Mouse (Mus musculus): Measurements from ENCODE around the gene Ttc28. TPM values are rescaled to one million over a fixed set of nuclear protein-coding genes. Genes with fewer than 3 reads are reported as not detected.

The Ttc28 gene
- polyA plus RNA-seq, 1 experiment, result 7.4 TPM

DNA sequence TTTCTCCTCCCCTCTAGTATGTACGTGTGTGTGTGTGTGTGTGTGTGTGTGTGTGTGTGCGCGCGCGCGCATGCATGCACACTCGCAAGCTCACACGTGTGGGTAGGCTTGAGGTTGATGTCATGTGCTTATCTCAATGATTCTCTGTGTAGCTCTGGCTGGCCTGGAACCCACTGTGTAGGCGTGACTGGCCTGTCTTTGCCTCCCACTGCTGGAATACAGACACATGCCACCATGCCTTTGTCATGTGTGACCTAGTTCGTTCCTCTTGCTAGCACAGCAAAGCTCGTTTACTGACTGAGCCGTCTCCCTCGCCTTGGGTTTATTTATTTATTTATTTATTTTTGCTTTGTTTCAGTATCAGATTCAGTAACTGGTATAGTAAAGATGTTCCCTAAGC is 145.0 kb downstream of the Ttc28 start:
- no peak overlapping the region for H3K27ac ChIP-seq (ENCODE audit: control insufficient read depth, insufficient read depth, low read depth, low read length, poor library complexity)
- TF ChIP-seq POLR2A (IDR thresholded peaks at IDR 0.05; ENCODE audit: borderline replicate concordance, control insufficient read depth, low read depth, low read length) (no peak), CTCF (IDR thresholded peaks at IDR 0.05; ENCODE audit: control insufficient read depth, insufficient read depth, low read length) (no peak)
- H3K4me3 ChIP-seq (replicated peaks; ENCODE audit: control insufficient read depth, low read depth, low read length), result no peak overlapping the region
- WGBS, result 85% methylated on average over 13 of the region's 13 CpGs
- no peaks in the 10 kb centered on the region for H3K4me1 ChIP-seq (ENCODE audit: control insufficient read depth, insufficient read depth, low read length)

DNA sequence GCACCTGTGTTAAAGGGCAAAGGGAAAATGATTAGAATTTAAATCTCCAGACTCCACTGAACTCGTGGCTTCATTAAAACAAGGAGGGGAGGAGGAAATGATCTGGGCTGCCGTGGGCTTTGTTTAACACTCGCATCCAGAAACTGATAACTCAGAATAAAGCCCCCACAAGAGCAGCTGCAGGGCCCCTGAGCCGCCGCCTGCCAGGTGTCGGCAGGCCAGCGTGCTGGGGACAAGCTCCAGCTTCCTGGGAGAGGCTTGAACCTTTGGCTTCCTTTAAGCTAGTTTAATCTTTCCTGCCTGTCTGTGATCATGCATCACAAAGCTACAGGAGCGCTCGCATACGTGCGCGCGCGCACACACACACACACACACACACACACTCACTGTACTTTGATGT is 145.9 kb downstream of the Ttc28 start:
- Histone ChIP-seq H3K27ac (ENCODE audit: control insufficient read depth, insufficient read depth, low read depth, low read length, poor library complexity) (no peak overlapping the region), H3K4me3 (replicated peaks; ENCODE audit: control insufficient read depth, low read depth, low read length) (no peak overlapping the region), H3K4me1 (ENCODE audit: control insufficient read depth, insufficient read depth, low read length) (no peaks in the 10 kb centered on the region)
- no peak for TF ChIP-seq CTCF (IDR thresholded peaks at IDR 0.05; ENCODE audit: control insufficient read depth, insufficient read depth, low read length)
- no peak for TF ChIP-seq POLR2A (IDR thresholded peaks at IDR 0.05; ENCODE audit: borderline replicate concordance, control insufficient read depth, low read depth, low read length)
- WGBS, result 71% methylated on average over 14 of the region's 14 CpGs

DNA sequence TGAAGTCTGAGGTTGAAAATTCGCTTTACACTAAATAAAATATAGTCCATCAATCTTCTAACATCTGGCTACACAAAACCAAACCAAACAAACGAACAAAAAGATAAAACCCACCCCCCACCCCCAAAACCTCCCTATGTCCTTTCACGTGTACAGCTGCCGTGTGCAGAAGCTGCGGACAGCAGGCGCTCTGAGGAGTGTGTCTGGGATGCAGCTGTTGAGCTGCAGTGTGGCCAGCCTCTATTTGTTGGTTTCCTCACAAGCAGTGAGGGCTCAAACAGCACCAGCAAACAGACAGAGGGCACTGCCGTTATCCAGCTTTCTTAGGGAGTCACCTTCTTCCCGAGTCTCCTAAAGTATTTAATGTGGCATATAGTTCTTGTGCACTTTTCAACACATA is 146.6 kb downstream of the Ttc28 start:
- Histone ChIP-seq H3K4me1 (ENCODE audit: control insufficient read depth, insufficient read depth, low read length) (no peaks in the 10 kb centered on the region), H3K27ac (ENCODE audit: control insufficient read depth, insufficient read depth, low read depth, low read length, poor library complexity) (no peak overlapping the region), H3K4me3 (replicated peaks; ENCODE audit: control insufficient read depth, low read depth, low read length) (no peak overlapping the region)
- 75% methylated on average over 8 of the region's 8 CpGs for WGBS
- TF ChIP-seq CTCF (IDR thresholded peaks at IDR 0.05; ENCODE audit: control insufficient read depth, insufficient read depth, low read length) (no peak), POLR2A (IDR thresholded peaks at IDR 0.05; ENCODE audit: borderline replicate concordance, control insufficient read depth, low read depth, low read length) (no peak)

DNA sequence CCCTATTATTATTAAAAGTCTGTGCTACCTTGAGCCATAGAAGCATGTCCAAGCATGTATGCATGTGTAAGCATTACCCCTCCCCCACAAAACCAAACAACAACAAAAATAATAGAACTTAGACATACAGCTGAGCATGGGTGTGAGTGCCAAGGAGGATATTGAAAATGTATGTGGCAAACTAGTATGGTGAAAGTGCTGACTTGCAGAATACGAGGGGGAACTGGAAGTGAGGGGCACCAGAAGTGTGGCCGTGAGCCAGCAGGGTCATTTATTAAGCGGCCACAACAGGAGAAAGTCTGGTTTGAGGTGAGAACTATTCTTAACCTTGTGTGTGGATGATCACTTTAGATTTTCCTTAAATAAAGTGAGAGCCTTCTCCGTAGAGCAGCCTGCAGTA is 148.7 kb downstream of the Ttc28 start:
- no peak overlapping the region for H3K4me3 ChIP-seq (replicated peaks; ENCODE audit: control insufficient read depth, low read depth, low read length)
- no peak for TF ChIP-seq CTCF (IDR thresholded peaks at IDR 0.05; ENCODE audit: control insufficient read depth, insufficient read depth, low read length)
- no peak for TF ChIP-seq POLR2A (IDR thresholded peaks at IDR 0.05; ENCODE audit: borderline replicate concordance, control insufficient read depth, low read depth, low read length)
- no peaks in the 10 kb centered on the region for H3K4me1 ChIP-seq (ENCODE audit: control insufficient read depth, insufficient read depth, low read length)
- WGBS, result 16% methylated on average over 4 of the region's 4 CpGs
- no peak overlapping the region for H3K27ac ChIP-seq (ENCODE audit: control insufficient read depth, insufficient read depth, low read depth, low read length, poor library complexity)

DNA sequence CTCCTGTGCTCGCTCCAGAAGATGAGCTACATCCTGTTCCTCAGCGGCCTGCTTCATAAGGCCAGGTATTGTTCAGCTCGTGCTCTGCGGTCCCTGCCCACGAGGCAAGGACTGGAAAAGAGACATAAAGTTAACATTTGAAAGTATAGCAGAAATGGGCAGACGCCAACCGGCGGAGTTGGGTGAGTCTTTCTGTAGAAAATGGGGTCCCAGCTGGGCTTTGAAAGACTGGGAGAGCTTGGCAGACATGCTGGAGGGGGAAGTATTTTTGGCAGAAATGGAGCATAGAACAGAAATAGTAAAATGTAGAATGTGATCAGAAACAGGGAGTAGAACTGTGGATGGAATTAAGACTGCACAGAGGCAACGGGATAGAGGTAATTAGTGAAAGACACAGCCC is 149.3 kb downstream of the Ttc28 start:
- Histone ChIP-seq H3K27ac (ENCODE audit: control insufficient read depth, insufficient read depth, low read depth, low read length, poor library complexity) (no peak overlapping the region), H3K4me1 (ENCODE audit: control insufficient read depth, insufficient read depth, low read length) (no peaks in the 10 kb centered on the region), H3K4me3 (replicated peaks; ENCODE audit: control insufficient read depth, low read depth, low read length) (no peak overlapping the region)
- 82% methylated on average over 9 of the region's 9 CpGs for WGBS
- no peak for TF ChIP-seq CTCF (IDR thresholded peaks at IDR 0.05; ENCODE audit: control insufficient read depth, insufficient read depth, low read length)

DNA sequence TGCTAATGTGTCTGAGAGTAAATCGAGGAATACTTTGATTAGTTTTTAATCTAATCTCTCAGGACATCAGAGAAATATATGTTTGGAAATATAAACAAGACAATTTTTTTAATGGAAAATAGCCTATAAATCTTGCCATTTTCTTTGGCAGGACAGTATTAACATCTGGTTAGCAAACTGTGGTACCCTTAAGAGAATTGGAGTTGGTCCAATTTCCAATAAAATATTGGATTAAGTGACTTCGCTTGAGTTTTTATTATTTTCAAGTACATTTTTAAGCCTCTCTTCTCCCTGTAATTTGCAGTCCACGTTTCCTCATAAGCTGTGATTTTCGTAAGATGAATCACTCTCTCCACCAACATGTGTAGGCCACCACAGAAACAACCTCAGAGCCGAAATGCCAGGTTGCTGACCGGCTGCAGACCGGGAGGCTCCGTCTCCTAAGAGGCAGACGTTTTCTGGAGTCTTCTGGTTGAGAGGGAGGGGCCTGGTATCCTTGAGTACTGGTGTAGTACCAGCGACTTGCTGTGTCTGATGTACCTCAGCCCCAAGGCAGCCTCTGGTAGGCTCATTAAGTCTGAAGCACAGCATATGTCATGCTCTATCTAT is 153.2 kb downstream of the Ttc28 start:
- H3K4me3 ChIP-seq (replicated peaks; ENCODE audit: control insufficient read depth, low read depth, low read length), result no peak overlapping the region
- no peaks in the 10 kb centered on the region for H3K4me1 ChIP-seq (ENCODE audit: control insufficient read depth, insufficient read depth, low read length)
- WGBS, result 82% methylated on average over 10 of the region's 10 CpGs
- no peak overlapping the region for H3K27ac ChIP-seq (ENCODE audit: control insufficient read depth, insufficient read depth, low read depth, low read length, poor library complexity)
- TF ChIP-seq CTCF (IDR thresholded peaks at IDR 0.05; ENCODE audit: control insufficient read depth, insufficient read depth, low read length), result no peak
- no peak for TF ChIP-seq POLR2A (IDR thresholded peaks at IDR 0.05; ENCODE audit: borderline replicate concordance, control insufficient read depth, low read depth, low read length)

DNA sequence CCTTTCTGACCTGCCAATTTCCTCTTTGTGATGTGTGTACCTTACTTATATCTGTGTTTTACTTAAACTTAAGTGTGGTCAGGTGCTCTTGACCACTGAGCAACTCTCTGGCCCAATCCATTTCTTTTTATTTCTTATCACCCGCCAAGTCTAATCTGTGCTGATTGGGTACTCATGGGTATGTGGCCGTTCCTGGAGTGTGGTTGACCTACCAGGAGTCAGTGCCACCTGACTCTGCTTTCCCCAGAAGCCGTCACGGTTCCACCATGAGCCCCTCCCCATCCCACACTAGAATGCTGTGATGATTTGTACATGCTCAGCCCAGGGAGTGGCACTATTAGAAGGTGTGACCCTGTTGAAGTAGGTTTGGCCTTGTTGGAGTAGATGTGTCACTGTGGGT is 153.9 kb downstream of the Ttc28 start:
- Histone ChIP-seq H3K4me3 (replicated peaks; ENCODE audit: control insufficient read depth, low read depth, low read length) (no peak overlapping the region), H3K4me1 (ENCODE audit: control insufficient read depth, insufficient read depth, low read length) (no peaks in the 10 kb centered on the region), H3K27ac (ENCODE audit: control insufficient read depth, insufficient read depth, low read depth, low read length, poor library complexity) (no peak overlapping the region)
- 81% methylated on average over 4 of the region's 4 CpGs for WGBS
- TF ChIP-seq POLR2A (IDR thresholded peaks at IDR 0.05; ENCODE audit: borderline replicate concordance, control insufficient read depth, low read depth, low read length) (no peak), CTCF (IDR thresholded peaks at IDR 0.05; ENCODE audit: control insufficient read depth, insufficient read depth, low read length) (no peak)

DNA sequence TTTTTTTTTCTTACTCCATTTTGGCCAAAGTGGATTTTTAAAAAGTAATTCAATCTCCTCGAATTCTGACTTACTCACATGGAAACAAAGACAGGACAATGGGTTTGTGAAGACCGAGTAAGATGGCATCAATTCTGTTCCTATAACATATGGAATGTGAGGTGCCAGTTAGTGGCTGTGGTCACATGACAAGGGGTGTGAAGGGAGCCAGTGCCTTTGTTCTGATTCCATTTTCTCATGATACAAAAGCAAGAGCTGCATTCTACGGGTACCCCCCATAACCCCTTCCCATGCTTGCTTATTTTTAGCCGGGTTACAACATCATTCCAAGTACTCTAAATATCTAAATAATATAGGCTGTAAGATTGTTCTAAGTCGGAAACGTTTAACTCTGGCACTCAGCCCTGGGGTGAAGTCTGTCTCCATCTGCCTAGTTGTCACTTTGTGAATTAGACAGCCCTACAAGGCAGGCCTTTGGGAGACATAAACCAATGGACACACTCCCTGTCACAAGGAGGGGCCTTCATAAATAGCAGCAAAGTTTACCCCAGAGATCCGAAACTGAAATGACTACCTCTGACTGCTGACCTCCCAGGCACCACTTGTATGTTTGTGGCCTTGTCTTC is 157.6 kb downstream of the Ttc28 start:
- TF ChIP-seq CTCF (IDR thresholded peaks at IDR 0.05; ENCODE audit: control insufficient read depth, insufficient read depth, low read length) (no peak), POLR2A (IDR thresholded peaks at IDR 0.05; ENCODE audit: borderline replicate concordance, control insufficient read depth, low read depth, low read length) (no peak)
- Histone ChIP-seq H3K4me3 (replicated peaks; ENCODE audit: control insufficient read depth, low read depth, low read length) (no peak overlapping the region), H3K4me1 (ENCODE audit: control insufficient read depth, insufficient read depth, low read length) (no peaks in the 10 kb centered on the region), H3K27ac (ENCODE audit: control insufficient read depth, insufficient read depth, low read depth, low read length, poor library complexity) (no peak overlapping the region)
- 77% methylated on average over 7 of the region's 7 CpGs for WGBS

DNA sequence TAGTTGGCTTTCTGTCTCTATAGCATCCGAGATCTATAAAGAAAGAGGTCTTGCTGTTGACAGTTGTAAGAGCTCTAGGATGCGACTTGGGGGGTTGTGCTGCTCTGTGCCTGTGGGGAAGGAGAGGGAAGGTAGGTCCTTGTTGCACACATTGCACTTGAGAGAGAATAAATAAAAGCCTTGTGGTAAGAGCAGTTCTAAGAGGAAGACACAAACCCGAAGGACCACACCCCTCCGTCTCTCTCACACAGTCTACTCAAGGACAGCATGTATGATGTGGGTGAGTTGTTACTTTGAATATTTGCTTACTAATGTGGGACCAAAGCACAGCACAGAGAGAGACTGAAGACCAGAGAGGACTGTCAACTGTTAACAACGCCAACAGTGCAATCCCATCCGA is 160.2 kb downstream of the Ttc28 start:
- WGBS, result 64% methylated on average over 6 of the region's 6 CpGs
- TF ChIP-seq CTCF (IDR thresholded peaks at IDR 0.05; ENCODE audit: control insufficient read depth, insufficient read depth, low read length) (no peak), POLR2A (IDR thresholded peaks at IDR 0.05; ENCODE audit: borderline replicate concordance, control insufficient read depth, low read depth, low read length) (no peak)
- H3K27ac ChIP-seq (ENCODE audit: control insufficient read depth, insufficient read depth, low read depth, low read length, poor library complexity), result no peak overlapping the region
- H3K4me3 ChIP-seq (replicated peaks; ENCODE audit: control insufficient read depth, low read depth, low read length), result no peak overlapping the region
- no peaks in the 10 kb centered on the region for H3K4me1 ChIP-seq (ENCODE audit: control insufficient read depth, insufficient read depth, low read length)
